Mouse (Mus musculus) B cell, adult (primary cell): ENCODE data around the gene Epx. TPM values are rescaled to one million over a fixed set of nuclear protein-coding genes. Genes with fewer than 3 reads are reported as not detected.

Source experiments
- total RNA-seq: library from RNA; stranded (reverse); gene quantifications from 4 replicates; pipeline ENCODE4 v1.2.4, GENCODE M21; 2023; ENCODE audit not compliant: inconsistent age

Epx gene
- total RNA-seq, result 0.29 TPM in 1 of 4 replicates, not detected in the others

GRCm38 (mm10) chr11:87875436-87875835 is at the start of gene Epx:
Epx (minus strand) TSS chr11:87875536.

DNA sequence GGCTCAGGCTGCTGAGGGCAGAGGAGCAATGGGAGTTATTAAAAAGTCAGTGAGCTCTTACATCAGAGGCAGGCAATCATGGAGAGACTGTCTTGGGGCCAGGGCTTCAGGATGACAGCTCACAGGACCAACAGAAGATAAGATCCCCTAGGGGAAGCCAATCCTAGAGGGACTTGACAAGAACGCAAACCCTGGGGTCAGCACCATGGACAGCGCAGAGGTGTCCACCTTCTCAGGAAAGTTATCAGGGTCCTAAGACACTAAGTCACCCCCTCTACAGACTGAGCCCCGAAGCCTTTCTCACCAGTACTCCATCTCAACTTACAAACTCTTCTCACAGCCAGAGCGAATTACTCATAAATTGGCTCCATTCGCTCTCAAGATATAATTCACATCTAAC is 45.6 kb upstream of the Epx start, which contains the start of gene Olfr464:
Gene Olfr464, minus strand, starts transcription at position 2 of the 400 bp plus-strand sequence.

GRCm38 (mm10) chr11:87897287-87897686 is 22.0 kb upstream of the Epx start, which contains the start of gene Olfr463:
Olfr463 (minus strand) TSS chr11:87897387.

GRCm38 (mm10) chr11:87892168-87892567 is 16.8 kb upstream of the Epx start, which contains the start of gene Olfr462:
Olfr462 (minus strand) TSS chr11:87892268.

GRCm38 (mm10) chr11:87852690-87853596 is 22.4 kb downstream of the Epx start, which contains the start of gene Mks1:
Mks1 (plus strand) TSS chr11:87853215.

DNA sequence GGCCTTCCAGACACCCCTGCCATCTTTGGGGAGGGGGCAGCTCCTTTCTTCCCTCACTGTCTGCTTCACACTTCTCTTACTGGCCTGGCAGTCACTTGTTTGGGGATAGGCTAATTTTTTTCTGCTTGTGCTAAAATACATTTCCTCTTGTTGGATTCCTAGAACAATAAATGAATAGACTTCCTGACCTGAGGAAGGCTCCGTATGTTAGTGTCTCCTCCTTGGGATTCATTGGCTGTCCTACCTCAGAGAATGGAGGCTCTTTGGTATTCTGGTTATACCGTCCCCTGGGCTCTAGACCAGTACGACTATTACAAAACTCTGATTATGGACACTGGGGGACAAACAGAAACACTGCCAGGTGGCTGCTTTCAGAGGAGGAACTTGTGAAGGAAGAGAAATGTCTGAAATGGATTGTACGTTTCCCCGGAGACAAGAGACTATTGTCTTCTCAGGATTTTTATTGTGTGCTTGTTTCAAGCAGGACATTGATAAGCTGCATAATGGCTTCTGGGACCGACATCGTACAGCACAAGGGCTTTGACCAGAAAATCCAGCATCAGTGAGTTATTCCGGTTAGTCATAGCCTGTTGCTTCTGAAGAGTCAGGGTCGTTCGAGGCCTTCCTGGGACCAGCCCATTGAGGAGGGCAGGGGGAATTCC is 47.0 kb downstream of the Epx start, which contains the start of gene Lpo:
Gene Lpo, minus strand, starts transcription at position 51 of the 662 bp plus-strand sequence.

Other genes with a start within 250 kb of the Epx start
- 4.0 to 5.3 TPM (median 4.6 TPM) in 4 replicates for gene Rnf43, start 212.8 kb downstream of the Epx start, total RNA-seq
- gene Supt4a, start 138.0 kb downstream of the Epx start, total RNA-seq, result 126 to 136 TPM (median 129 TPM) in 4 replicates
- gene Tspoap1, start 115.0 kb downstream of the Epx start, total RNA-seq, result 11.4 to 15.4 TPM (median 12.7 TPM) in 4 replicates
- 0.26 to 1.4 TPM (median 0.44 TPM) in 4 replicates for gene Mpo, start 82.0 kb downstream of the Epx start, total RNA-seq
- gene Lpo, start 47.2 kb downstream of the Epx start, total RNA-seq, result not detected in 4 replicates
- 15.7 to 17.9 TPM (median 16.7 TPM) in 4 replicates for gene Mks1, start 22.3 kb downstream of the Epx start, total RNA-seq
- not detected in 4 replicates for gene Olfr462, start 16.7 kb upstream of the Epx start, total RNA-seq
- not detected in 4 replicates for gene Olfr463, start 21.9 kb upstream of the Epx start, total RNA-seq
- not detected in 4 replicates for gene Olfr464, start 45.4 kb upstream of the Epx start, total RNA-seq
- 11.6 to 12.9 TPM (median 12.7 TPM) in 4 replicates for gene Dynll2, start 112.0 kb upstream of the Epx start, total RNA-seq
- gene Srsf1, start 171.8 kb upstream of the Epx start, total RNA-seq, result 369 to 392 TPM (median 383 TPM) in 4 replicates
- gene Vezf1, start 192.7 kb upstream of the Epx start, total RNA-seq, result 63.2 to 75.5 TPM (median 69.9 TPM) in 4 replicates
- 6.3 to 9.9 TPM (median 7.8 TPM) in 4 replicates for gene Cuedc1, start 222.5 kb upstream of the Epx start, total RNA-seq